ENCODE assay signal across 7 mouse cellular contexts in genomic region chr13:58112191-58112590, GRCm38 (mm10). TPM values are rescaled to one million over a fixed set of nuclear protein-coding genes. Genes with fewer than 3 reads are reported as not detected.
DNase-seq lines count a peak whose midpoint lies in the region; ATAC-seq and TF ChIP-seq lines count a peak whose summit lies in the region.

No protein-coding gene starts in this region.

- H3K27ac ChIP-seq in lung, embryonic 14.5 days (ENCODE audit: low read depth) = no peak overlapping the region
- no peak overlapping the region for H3K27ac ChIP-seq in heart, postnatal 0 days (ENCODE audit: low read depth)
- H3K27ac ChIP-seq in limb, embryonic 12.5 days = no peak overlapping the region
- no peak overlapping the region for H3K27ac ChIP-seq in stomach, embryonic 14.5 days (ENCODE audit: low read length)

- no peaks in the 10 kb centered on the region for H3K36me3 ChIP-seq in lung, embryonic 14.5 days (ENCODE audit: insufficient read depth)
- no peaks in the 10 kb centered on the region for H3K36me3 ChIP-seq in heart, postnatal 0 days (replicated peaks; ENCODE audit: control insufficient read depth, insufficient read depth, low read length)
- H3K36me3 ChIP-seq in limb, embryonic 12.5 days = no peaks in the 10 kb centered on the region
- H3K36me3 ChIP-seq in stomach, embryonic 14.5 days (ENCODE audit: control insufficient read depth, insufficient read depth, low read length) = no peaks in the 10 kb centered on the region

- H3K4me2 ChIP-seq in lung, embryonic 14.5 days = peak overlapping the region; percentile 93
- H3K4me2 ChIP-seq in heart, postnatal 0 days (ENCODE audit: low read depth, low read length) = peak overlapping the region; percentile 89
- peak overlapping the region; percentile 83 for H3K4me2 ChIP-seq in limb, embryonic 12.5 days
- H3K4me2 ChIP-seq in stomach, embryonic 14.5 days (replicated peaks; ENCODE audit: low read depth, low read length) = peak overlapping the region; percentile 84

- H3K4me3 ChIP-seq in lung, embryonic 14.5 days (ENCODE audit: low read depth, low read length) = peak overlapping the region; percentile 52
- H3K4me3 ChIP-seq in heart, postnatal 0 days (ENCODE audit: low read depth, low read length) = peak overlapping the region; percentile 56
- peak overlapping the region; percentile 56 for H3K4me3 ChIP-seq in limb, embryonic 12.5 days (replicated peaks)
- peak overlapping the region; percentile 52 for H3K4me3 ChIP-seq in stomach, embryonic 14.5 days (ENCODE audit: low read depth, low read length)

- peak overlapping the region; percentile 61 for H3K9ac ChIP-seq in lung, embryonic 14.5 days
- peak overlapping the region; percentile 65 for H3K9ac ChIP-seq in heart, postnatal 0 days (replicated peaks; ENCODE audit: low read depth, low read length)
- H3K9ac ChIP-seq in limb, embryonic 12.5 days (replicated peaks) = peak overlapping the region; percentile 70
- no peak overlapping the region for H3K9ac ChIP-seq in stomach, embryonic 14.5 days (replicated peaks; ENCODE audit: low read depth, low read length)

- 52% methylated on average over 10 of the region's 10 CpGs for WGBS in lung, embryonic 14.5 days
- 55% methylated on average over 10 of the region's 10 CpGs for WGBS in heart, postnatal 0 days
- 64% methylated on average over 10 of the region's 10 CpGs for WGBS in limb, embryonic 12.5 days
- 55% methylated on average over 10 of the region's 10 CpGs for WGBS in stomach, embryonic 14.5 days

- H3K27me3 ChIP-seq in lung, embryonic 14.5 days (ENCODE audit: insufficient read depth, low read length) = no peaks in the 10 kb centered on the region
- H3K27me3 ChIP-seq in heart, postnatal 0 days (ENCODE audit: control insufficient read depth, insufficient read depth, low read length) = no peaks in the 10 kb centered on the region
- H3K27me3 ChIP-seq in limb, embryonic 12.5 days = no peaks in the 10 kb centered on the region
- no peaks in the 10 kb centered on the region for H3K27me3 ChIP-seq in stomach, embryonic 14.5 days (ENCODE audit: control insufficient read depth, insufficient read depth, low read length)

- no peaks in the 10 kb centered on the region for H3K9me3 ChIP-seq in lung, embryonic 14.5 days (ENCODE audit: low read depth, low read length)
- H3K9me3 ChIP-seq in heart, postnatal 0 days (replicated peaks; ENCODE audit: control insufficient read depth, low read length) = no peaks in the 10 kb centered on the region
- no peaks in the 10 kb centered on the region for H3K9me3 ChIP-seq in limb, embryonic 12.5 days
- no peaks in the 10 kb centered on the region for H3K9me3 ChIP-seq in stomach, embryonic 14.5 days (ENCODE audit: control insufficient read depth, low read depth, low read length)

- peaks cover 5% of the 10 kb centered on the region; the same call in 1 of the 2 replicates for H3K4me1 ChIP-seq in lung, embryonic 14.5 days (ENCODE audit: insufficient read depth)
- H3K4me1 ChIP-seq in heart, postnatal 0 days (ENCODE audit: control insufficient read depth, insufficient read depth) = peaks cover 12% of the 10 kb centered on the region; the same call in 1 of the 2 replicates
- peaks cover 34% of the 10 kb centered on the region for H3K4me1 ChIP-seq in limb, embryonic 12.5 days (replicated peaks)
- H3K4me1 ChIP-seq in stomach, embryonic 14.5 days (ENCODE audit: control insufficient read depth, insufficient read depth, low read length) = peaks cover 14% of the 10 kb centered on the region

- DNase-seq in lung, embryonic 14.5 days = no peak
- no peak for DNase-seq in lung, adult 18-20 months
- DNase-seq in heart, postnatal 0 days (ENCODE audit: low spot score) = no peak
- no peak for DNase-seq in adipocyte (ENCODE audit: low spot score)

- TF ChIP-seq EP300 in heart, postnatal 0 days (IDR thresholded peaks at IDR 0.05; ENCODE audit: low read depth) = no peak

- no peak for ATAC-seq in lung, embryonic 14.5 days (ENCODE audit: insufficient read depth)
- ATAC-seq in heart, postnatal 0 days (ENCODE audit: insufficient read depth, low read depth) = no peak
- ATAC-seq in limb, embryonic 12.5 days (ENCODE audit: insufficient number of reproducible peaks, insufficient read depth, low FRiP score, low TSS enrichment, low read depth) = no peak
- no peak for ATAC-seq in stomach, embryonic 14.5 days (ENCODE audit: insufficient number of reproducible peaks, insufficient read depth, low FRiP score, low read depth)
- no peak for ATAC-seq in CD4-positive, CD25-positive, alpha-beta regulatory T cell, adult 4 months

- no peak for TF ChIP-seq CTCF in lung, embryonic 14.5 days (IDR thresholded peaks at IDR 0.05; ENCODE audit: low read depth)
- TF ChIP-seq CTCF in heart, postnatal 0 days (IDR thresholded peaks at IDR 0.05; ENCODE audit: low read depth) = no peak

RNA-seq across cellular contexts. Expression of gene Klhl3, which starts 1.2 kb away (rescaled TPM):
- 3.6 and 3.9 TPM in 2 replicates for polyA plus RNA-seq in lung, embryonic 14.5 days (2014; fragmentation: Nextera tagmentation; extraction: Ambion mirVana)
- 5.6 and 6.1 TPM in 2 replicates for total RNA-seq in heart, postnatal 0 days (2014; rRNA removed; ENCODE audit: low replicate concordance)
- polyA plus RNA-seq in heart, postnatal 0 days (2015; fragmentation: Nextera tagmentation; extraction: Ambion mirVana) = 7.4 and 8.3 TPM in 2 replicates
- polyA plus RNA-seq in limb, embryonic 12.5 days (2016; fragmentation: Nextera tagmentation; extraction: Ambion mirVana) = 4.4 TPM in 2 replicates
- polyA plus RNA-seq in stomach, embryonic 14.5 days (2014; fragmentation: Nextera tagmentation; extraction: Ambion mirVana) = 3.2 and 3.3 TPM in 2 replicates
- polyA plus RNA-seq in CD4-positive, CD25-positive, alpha-beta regulatory T cell, adult 4 months (2017; shearing (Covaris generic)) = 10 to 100 TPM; 14.8 to 18.4 TPM

RNA-seq across cellular contexts. Expression of gene Hnrnpa0, which starts 16.2 kb away (rescaled TPM):
- 46.5 and 51.7 TPM in 2 replicates for polyA plus RNA-seq in lung, embryonic 14.5 days (2014; fragmentation: Nextera tagmentation; extraction: Ambion mirVana)
- 99.7 and 100.0 TPM in 2 replicates for total RNA-seq in heart, postnatal 0 days (2014; rRNA removed; ENCODE audit: low replicate concordance)
- 22.6 and 23.2 TPM in 2 replicates for polyA plus RNA-seq in heart, postnatal 0 days (2015; fragmentation: Nextera tagmentation; extraction: Ambion mirVana)
- polyA plus RNA-seq in limb, embryonic 12.5 days (2016; fragmentation: Nextera tagmentation; extraction: Ambion mirVana) = 52.8 and 56.4 TPM in 2 replicates
- 51.2 and 53.1 TPM in 2 replicates for polyA plus RNA-seq in stomach, embryonic 14.5 days (2014; fragmentation: Nextera tagmentation; extraction: Ambion mirVana)
- 10 to 100 TPM; 17.1 to 27.4 TPM for polyA plus RNA-seq in CD4-positive, CD25-positive, alpha-beta regulatory T cell, adult 4 months (2017; shearing (Covaris generic))

RNA-seq across cellular contexts. Expression of gene Idnk, which starts 45.3 kb away (rescaled TPM):
- polyA plus RNA-seq in lung, embryonic 14.5 days (2014; fragmentation: Nextera tagmentation; extraction: Ambion mirVana) = 29.7 and 30.9 TPM in 2 replicates
- total RNA-seq in heart, postnatal 0 days (2014; rRNA removed; ENCODE audit: low replicate concordance) = 17.4 and 23.2 TPM in 2 replicates
- polyA plus RNA-seq in heart, postnatal 0 days (2015; fragmentation: Nextera tagmentation; extraction: Ambion mirVana) = 33.3 and 36.3 TPM in 2 replicates
- 40.9 and 43.2 TPM in 2 replicates for polyA plus RNA-seq in limb, embryonic 12.5 days (2016; fragmentation: Nextera tagmentation; extraction: Ambion mirVana)
- polyA plus RNA-seq in stomach, embryonic 14.5 days (2014; fragmentation: Nextera tagmentation; extraction: Ambion mirVana) = 38.9 and 40.5 TPM in 2 replicates
- 100 to 1,000 TPM; 260 to 314 TPM for polyA plus RNA-seq in CD4-positive, CD25-positive, alpha-beta regulatory T cell, adult 4 months (2017; shearing (Covaris generic))
